Mouse (Mus musculus) urinary bladder, postnatal 10 days (tissue): ENCODE data around the gene Rab11fip2.
A peak's percentile ranks its signal among the peaks of the same experiment; 100 is the strongest.

Experiments
- DNase-seq: peaks from one replicate; pipeline ENCODE4 v3.0.0; 2022; ENCODE audit warnings: low spot score

Gene Rab11fip2

DNA sequence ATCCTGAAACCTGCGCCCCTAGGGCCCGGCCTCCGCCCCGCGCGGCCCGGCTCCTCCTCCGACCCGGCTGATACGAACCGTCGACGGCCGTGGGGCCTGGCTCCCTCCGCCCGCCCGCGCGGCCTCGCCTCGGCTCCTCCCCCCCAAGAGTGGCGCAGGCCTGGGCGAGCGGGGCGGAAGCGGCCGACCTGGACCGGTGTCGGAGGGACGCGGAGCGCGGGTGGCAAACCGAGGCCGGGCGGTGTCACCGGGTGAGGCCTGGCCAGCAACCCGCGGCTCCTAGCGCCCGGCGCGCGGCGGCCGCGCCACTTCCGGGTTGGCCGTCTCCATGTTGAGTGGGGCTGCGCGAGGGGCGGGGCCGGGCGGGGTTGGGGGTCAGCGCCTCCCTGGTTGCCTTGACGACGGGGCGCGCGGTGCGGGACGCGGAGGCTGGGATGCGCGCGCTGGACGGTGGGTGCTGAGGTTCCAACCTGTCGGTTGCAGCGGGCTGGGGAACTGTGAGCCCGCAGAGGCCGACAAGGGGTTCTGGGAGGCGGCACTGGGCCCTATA is at the start of gene Rab11fip2:
Gene Rab11fip2 (minus strand): TSS at position 333 of the 550 bp plus-strand sequence.
- DNase-seq = peak; percentile 36

DNA sequence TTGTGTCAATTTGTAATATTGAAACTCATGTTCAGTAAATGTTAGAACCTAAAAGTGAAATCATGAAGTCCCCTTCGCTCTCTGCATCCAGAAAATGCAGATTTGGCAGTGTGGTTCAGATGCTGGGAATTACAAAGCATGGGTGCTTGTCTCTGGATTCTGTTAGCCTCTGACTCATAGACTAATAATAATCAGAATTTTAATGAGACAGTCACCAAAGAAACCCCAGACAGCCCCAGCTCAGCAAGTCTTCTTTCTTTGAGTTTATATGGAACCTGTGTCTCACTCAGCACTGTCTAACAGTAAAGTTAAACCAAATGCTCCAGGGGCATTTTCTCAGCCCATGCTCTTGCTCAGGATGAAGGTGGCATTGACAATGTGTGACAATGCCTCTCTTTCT is 38.1 kb upstream of the Rab11fip2 start:
- no peak for DNase-seq

DNA sequence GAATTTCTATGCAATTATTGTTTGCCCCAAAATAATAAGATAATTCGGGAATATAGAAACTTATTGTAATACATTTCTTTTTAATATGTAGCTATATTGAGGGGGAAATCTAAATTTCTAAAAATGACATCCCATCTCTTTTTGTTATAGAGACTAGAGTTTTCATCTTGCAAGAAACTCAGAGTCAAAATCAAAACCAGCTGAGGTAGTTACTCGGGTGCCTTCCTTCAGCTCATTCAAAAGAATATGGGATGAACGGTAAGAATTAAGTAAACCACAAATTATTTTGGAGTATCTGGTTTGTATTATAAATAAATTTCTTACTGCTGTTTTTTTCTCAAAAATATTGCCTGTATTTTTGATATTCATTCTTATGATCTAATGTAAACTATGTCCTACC is 11.5 kb upstream of the Rab11fip2 start:
- DNase-seq = no peak

DNA sequence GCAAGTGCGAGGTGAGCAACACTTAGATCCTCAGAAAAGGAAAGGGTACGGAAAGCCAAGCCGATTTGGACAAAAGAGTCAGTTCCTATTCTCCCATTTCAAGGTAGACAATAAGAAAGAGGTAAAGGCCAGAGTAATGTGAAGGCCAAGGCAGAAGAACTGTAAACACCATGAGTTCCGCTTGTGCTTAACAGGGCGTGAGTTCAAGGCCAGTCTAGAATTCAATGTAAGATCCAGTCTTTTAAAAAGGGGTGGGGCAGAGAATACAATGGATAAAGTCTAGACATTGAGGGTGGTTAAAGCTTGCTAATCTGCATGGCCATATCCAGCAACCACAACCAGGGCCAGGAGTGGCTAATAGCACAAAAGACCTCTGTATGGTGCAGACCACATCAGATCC is 6.3 kb upstream of the Rab11fip2 start:
- DNase-seq = no peak

DNA sequence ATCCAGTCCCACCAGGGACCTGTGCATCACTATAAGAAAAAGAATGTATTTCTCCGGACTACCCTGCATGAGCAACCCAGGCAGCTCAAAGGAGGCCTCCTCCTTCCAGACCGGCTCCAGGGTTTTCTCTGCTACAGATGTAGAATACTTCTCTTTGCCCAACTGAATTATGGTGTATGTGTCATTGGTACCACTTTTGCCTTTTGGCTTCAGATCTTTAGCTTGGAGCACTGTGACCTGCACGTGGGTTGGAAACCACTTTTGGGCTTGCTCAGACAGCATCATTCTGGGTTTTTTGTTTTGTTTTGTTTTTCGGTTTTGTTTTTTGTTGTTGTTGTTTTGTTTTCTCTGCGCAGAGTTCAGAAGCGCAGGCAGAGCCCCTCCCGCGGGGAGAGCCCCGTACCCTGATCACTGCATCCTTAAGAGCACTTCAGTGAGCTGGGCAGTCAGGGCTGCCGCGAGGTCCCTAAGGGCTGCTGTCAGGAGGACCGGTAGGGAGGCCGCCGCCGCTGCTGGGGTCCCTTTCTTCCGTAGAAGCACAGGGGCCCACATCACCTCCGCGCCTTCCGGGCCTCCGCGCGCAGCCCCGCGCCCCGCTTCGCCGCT is 635 bp downstream of the Rab11fip2 start:
- no peak for DNase-seq

DNA sequence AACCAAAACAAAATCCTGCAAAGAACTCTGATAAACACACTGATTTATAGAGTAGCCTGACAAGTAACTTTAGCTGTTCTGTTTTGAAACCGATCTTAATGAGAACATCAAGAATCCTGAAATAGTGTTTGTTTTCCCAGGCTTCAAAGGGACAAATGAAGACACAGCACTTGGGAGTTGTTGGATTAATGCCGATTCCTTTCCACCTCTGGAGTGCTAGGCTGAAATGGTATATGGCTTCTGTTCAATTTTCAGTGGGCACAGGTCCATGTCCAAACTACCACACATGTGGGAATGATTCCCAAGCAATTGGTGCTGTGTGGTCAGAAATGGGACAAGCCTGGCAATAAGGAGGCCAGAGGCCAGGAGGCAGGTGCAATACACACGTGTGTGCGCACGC is 3.7 kb downstream of the Rab11fip2 start:
- no peak for DNase-seq

DNA sequence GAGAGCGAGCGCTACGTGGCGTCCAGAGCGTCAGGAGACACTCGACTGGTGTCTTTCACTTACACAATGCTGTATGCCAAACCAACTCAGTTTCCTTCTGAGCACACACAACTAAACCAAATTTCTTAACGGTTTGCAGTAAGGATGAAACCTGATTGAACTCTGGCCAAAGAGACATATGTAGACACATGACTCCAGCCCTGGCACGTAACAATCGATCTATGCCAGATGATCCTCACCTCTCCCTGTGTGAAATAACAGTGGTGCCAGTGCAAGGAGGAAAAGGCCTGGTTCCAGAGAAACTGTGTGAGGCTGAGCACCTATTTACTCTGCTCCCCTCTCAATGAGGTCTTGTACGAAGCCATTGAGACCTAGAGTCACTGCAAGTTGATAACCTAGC is 11.4 kb downstream of the Rab11fip2 start:
- DNase-seq = no peak

DNA sequence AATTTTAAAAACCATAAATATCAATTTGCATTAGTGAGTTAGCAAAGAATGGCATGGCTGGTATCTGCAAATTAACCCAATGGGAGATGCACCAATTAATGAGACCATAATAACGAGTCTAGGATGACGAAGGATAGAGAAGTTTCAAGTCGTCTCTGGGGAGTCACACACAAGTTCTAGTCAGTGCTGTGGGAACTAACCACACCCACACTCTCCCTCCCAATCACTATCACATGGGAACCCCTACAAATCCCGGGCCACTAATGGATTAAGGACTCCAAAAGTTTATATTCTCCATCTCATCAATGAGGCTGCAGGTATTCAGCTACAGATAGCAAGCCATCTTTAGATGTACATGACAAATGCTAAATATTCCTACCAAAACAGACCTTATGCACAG is 14.8 kb downstream of the Rab11fip2 start:
- no peak for DNase-seq

DNA sequence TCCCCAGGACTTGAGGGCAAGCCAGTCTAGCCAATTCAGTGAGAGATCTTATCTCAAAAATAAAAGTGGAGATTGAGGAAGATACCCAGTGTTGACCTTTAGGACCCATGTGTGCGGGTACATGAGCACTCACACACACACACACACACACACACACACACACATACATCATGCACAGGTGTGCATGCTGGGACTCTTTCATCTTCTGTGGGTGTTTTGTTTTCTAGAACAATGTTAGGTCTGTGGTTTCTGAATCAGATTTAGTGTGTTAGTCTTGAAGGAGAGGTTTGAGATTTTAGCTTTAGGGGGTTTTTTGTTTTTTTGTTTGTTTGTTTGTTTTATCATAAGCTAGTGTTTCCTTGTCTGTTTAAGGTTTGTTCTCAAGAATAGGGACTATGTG is 17.3 kb downstream of the Rab11fip2 start:
- no peak for DNase-seq

DNA sequence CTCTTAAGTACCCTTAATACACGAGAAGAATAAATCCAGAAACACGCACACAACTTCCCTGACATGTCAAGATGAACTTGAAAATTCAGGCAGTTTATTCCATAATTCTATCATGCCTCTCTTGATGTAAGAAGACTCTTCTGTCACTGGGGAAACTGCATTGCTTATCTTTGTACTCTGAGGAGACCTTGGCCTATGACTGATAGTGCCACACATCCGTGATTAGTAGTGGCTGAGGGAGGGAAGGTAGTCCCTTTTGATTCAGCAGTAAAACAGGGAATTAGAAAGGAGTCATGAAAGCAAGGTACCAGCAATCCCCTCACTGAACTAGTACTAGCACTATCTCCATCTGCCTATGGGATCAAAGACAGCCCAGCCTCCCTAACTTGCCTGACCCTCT is 22.6 kb downstream of the Rab11fip2 start:
- DNase-seq = no peak

DNA sequence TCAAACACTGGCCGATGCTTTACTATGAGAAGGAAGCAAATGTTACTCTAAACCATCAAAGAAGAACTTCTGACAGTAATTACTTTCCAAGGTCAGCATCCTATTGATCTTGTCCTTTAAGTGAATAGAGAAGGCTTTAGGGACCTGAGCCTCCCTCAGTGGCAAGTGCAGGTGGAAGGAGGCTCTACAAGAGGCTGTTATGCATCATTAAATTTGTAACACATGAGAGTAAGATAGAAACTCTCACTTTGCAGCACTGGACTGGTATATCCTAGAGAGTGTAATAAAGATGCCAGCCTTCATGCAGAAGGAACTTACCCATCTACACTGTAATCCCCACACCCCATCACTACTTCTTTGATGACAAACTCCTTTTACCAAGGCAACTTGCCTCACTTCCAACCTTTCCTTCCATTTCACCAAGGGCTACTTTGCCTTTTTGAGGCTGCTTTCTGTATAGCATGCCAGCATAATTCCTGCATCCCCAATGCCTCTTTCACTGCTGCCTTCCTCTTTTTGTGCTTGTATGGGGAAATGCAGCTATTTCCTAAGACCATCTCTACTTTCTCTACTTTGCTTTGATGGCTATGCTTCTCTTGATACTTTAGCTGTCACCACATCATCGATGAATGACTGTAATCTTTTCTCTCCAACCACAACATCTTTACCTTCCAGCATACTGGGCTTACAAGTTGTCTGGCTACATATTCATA is 25.4 kb downstream of the Rab11fip2 start:
- no peak for DNase-seq

DNA sequence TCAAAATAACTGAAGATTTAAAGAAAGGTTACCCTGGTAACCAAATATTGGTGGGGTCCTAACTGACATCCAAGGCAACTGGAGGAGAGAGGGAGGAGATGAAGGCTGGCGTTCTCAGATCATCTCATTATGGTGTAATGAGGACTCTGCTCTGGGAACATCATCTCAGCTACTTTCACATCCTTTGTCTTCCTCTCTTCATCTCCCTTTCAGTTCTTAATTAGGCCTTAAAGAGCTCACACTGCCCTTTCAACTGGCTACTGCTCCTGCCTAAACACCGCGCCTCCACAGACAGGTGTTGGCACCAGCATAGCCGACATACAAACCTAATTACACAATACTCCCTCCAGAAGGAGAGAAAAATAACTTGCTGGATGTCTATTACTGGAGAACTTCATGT is 31.9 kb downstream of the Rab11fip2 start:
- no peak for DNase-seq

DNA sequence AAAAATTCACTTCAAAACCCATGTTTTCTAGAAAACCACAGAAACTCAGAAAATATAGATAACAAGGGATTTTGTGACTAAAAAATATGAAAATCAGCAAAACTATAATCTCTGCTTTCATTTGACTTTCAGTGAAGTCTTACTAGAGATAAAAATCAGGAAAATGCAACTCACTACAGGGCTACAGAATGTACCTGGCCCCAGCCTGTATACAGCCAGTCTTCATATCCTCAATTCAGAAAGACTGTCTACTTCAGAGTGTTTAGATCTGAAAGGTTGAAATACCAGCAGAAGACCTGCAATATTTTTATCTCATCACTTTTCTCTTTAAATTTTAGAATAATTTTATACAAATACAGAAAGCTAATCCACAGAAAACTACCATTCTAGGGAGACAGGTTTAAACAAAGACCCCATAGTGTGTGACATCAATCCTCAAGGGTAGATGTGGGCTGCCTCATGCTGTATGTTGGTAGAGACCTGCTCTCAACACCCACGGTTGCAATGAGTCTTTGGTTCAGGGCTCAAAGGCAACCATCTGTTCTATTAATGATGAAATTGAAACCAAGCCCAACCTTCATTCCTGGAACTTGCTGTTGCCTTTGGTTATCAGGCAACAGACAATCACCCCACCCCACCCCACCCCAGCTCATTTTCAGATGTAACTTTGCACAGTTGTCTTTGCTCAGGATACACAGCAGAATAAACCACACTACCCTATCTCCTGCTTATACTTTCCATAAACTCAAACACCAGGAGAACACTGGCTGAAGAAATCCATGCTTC is 38.0 kb downstream of the Rab11fip2 start:
- no peak for DNase-seq

DNA sequence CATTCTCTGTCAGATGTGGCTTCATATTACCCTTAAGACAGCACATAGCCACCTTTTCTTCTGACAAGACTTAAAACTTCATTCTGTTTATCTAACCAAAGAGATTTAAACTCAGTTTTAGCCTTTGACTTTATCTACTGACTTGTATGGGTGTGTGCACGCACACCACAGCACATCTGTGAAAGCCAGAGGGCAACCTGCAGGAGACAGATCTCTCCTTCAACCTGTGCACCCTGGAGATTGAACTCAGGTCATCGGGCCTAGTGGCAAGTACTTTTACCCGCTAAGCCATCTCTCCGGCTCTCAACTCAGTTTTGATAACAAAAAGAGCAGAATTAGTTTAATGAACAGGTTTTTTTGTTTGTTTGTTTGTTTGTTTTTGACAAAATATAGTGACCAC is 43.5 kb downstream of the Rab11fip2 start:
- DNase-seq = no peak

DNA sequence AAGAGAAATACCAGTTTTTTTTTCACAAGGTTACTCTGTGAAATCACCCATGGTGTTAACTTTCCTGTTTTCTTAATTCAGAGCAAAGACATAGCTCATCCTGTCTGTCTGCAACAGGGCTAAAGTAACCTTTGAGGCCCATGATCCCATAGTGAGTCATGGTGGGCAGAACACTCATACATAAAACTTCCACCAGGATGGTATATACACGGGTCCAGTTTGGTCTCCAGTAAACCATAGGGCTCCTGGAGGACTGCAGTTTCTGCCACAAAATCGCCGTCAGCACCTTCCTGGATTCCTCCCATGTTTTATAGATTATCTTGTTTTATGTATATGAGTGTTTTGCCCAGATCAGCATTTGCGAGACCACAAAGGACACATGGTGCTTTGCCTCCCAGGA is 45.2 kb downstream of the Rab11fip2 start:
- DNase-seq = no peak

DNA sequence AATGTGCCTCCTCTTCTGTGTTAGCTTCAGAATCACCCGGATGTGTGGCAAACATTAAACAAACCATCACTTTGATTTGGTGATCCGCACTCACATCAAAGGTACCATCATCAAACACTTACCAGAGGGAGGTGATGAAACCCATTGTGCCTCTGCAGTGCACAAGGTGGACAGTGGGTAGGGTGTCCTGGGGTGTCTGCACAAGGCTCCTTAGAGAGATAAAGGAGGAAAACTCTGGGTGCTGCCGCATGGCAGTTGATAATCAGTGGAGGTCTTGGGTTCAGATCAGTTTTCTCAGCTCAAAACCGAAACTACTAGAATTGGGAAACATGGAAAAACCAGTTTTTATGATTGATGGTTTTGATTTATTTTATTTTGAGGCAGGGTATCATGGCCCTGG is 54.1 kb downstream of the Rab11fip2 start:
- no peak for DNase-seq

DNA sequence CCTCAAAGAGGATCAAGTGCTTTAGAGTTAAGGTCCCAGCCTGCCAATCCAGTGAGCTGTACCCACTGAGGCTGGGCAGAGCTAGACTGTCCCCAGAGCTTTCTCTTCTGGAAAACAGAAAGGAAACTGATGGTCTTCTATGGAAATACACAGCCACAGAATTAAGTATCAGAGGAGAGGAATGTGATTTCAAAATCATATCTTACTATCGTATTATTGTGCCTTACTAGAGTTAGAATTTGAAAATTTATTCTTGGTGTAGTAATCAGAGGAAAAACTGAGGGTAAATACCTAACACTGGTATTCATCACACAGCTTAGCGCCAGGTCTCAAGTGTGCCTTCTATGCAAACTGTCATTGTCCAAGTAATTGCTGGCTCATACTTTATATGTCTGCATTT is 54.6 kb downstream of the Rab11fip2 start:
- no peak for DNase-seq

DNA sequence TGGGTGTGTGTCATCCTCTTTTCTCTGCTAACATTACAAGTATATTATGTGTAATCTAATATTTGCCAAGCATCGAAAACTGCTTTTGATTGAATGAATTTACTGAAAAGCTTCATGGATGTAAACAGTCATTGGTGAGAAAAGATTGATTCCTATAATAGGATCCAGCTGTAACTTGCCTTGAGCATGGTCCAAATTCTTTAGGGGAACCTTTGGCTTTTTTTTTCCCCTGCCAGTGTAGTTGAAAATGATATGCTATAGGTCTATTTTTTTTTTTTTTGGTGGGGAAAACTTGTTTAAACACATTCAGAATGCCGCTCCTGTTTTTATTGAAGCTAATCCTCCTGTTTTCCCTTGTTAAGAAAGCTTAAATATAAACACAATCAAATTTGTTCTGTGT is 55.6 kb downstream of the Rab11fip2 start:
- no peak for DNase-seq

DNA sequence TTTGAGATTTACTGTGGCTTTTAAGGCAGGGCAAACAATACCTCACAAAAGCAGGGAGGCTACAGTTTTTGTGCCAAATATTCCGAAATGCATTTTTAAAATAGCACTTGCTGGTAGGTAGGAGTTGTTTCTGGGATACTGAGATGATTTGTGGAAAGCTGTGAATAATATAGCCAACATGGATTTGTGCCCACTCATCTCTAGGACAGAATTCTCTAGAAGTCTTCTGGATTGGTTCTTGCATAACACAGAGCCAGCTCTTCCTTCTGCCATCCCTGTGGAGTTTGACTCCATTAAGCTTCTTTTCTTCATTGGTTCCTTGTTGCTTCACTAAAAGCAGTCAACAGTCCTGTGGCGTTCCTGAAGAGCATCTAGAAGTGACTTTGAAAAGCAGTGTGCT is 58.2 kb downstream of the Rab11fip2 start:
- DNase-seq = no peak

DNA sequence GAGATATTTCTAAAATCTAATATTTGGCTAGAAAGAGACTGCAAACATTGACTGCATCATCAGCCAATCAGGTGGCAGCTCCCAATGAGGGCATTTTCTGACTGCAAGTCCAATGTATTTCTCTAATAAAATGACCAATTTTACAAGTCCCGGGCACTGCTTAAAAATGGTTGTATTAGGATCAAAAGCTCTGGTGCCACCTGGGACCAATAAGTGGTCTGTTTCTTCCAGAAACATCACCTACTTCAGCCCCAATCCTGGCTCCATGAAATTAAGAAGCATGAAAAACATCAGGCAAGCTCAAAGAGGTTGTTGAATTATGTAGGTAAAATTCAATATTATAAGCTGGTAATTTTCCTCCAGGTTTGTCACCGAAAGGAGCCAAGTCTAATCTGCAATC is 66.2 kb downstream of the Rab11fip2 start:
- DNase-seq = no peak

DNA sequence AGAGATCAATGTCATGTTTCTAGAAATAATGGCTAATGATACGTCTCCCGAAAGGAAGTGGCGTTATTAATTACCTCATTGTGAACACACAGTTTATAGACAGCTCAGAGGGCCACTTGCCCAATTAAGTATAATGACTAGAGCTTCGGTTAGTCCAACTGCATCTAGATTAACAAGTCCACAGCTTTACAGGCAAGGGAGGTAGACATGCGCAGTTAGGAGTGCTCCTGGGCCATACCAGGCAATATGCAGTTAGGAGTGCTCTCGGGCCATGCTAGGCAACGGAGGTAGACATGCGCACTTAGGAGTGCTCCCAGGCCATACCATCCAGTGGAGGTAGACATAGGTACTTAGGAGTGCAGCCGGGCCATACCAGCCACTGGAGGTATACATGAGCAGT is 76.8 kb downstream of the Rab11fip2 start:
- no peak for DNase-seq

DNA sequence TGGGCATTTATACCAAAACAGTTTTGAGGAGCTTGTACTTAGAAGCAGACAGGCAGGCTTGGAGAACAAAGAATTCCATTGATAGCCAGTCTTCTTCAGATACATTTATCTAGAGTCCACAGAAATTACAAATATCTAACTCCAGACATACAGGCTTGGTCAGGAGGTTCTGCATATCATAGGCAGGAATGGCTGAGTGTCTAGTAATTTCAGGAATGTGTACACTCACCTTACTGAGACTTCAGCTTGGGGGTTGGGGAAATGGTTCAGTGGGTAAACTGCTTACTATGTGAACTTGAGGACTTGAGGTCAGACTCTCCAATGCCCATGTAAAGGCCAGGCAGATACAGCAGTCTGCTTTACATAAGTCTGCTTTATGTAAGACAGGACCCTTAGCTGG is 81.0 kb downstream of the Rab11fip2 start:
- no peak for DNase-seq

DNA sequence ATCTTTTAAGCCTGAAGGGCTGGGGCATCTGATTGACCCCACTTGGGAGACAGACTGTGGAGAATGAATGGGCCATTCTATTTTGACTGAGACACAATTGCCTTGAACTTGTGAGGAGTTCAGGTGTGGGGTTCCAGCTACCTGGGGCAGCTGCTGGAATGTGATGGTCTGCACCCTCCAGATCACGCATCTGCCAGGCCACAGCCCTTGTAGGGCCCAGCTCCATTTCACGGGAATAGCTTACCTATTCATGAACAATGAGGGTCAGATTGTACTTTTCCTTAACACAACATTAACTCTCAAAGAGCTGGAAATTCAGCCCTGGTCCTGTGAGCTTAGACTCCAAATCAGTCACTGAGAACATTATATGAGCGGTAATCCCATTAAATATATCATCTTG is 82.7 kb downstream of the Rab11fip2 start:
- no peak for DNase-seq
